Mouse (Mus musculus) limb, embryonic 15.5 days (tissue): ENCODE data around the gene Kdm8. TPM values are rescaled to one million over a fixed set of nuclear protein-coding genes. Genes with fewer than 3 reads are reported as not detected.
"Not testable (repeated sequence)": the region's sequence is repeated elsewhere in the genome, so short reads cannot be mapped to it uniquely, and the experiment has no call there.

Experiments used
- ATAC-seq: fragments of 200-750 bp; cut with Nextera tagmentation; 2 replicates; pipeline ENCODE4 v1.8.0; 2017; ENCODE audit warnings: low read depth, moderate TSS enrichment; ENCODE audit not compliant: insufficient number of reproducible peaks, low FRiP score, low TSS enrichment
- H3K27ac ChIP-seq: fragments of 300-500 bp; sonication (generic); 2 replicates; pipeline ENCODE4 v1.5.1; 2015; ENCODE audit warnings: moderate library complexity, mild to moderate bottlenecking, inconsistent platforms
- H3K27me3 ChIP-seq: fragments of 300-500 bp; sonication (generic); 2 replicates; pipeline ENCODE4 v1.6.1; 2015; ENCODE audit warnings: inconsistent platforms
- H3K36me3 ChIP-seq: fragments of 300-500 bp; sonication (generic); 2 replicates; pipeline ENCODE4 v1.6.1; 2015; ENCODE audit warnings: inconsistent platforms
- H3K4me1 ChIP-seq: fragments of 300-500 bp; sonication (generic); 2 replicates; pipeline ENCODE4 v1.6.1; 2015; ENCODE audit warnings: inconsistent platforms
- H3K4me2 ChIP-seq: fragments of 300-500 bp; sonication (generic); 2 replicates; pipeline ENCODE4 v1.6.1; 2015; ENCODE audit warnings: mild to moderate bottlenecking, inconsistent platforms
- H3K4me3 ChIP-seq: fragments of 300-500 bp; sonication (generic); 2 replicates; pipeline ENCODE4 v1.5.1; 2015; ENCODE audit warnings: mild to moderate bottlenecking, inconsistent platforms
- H3K9ac ChIP-seq: fragments of 300-500 bp; sonication (generic); 2 replicates; pipeline ENCODE4 v1.6.1; 2015; ENCODE audit warnings: inconsistent platforms
- H3K9me3 ChIP-seq: fragments of 300-500 bp; sonication (generic); 2 replicates; pipeline ENCODE4 v1.6.1; 2016; ENCODE audit warnings: inconsistent platforms
- WGBS: fragments of 180-500 bp; shearing (Covaris S2); methylation state at CpG from one replicate; pipeline ENCODE4 v1.1.7; 2015; 5-methylcytosine and 5-hydroxymethylcytosine counted together
- polyA plus RNA-seq: library from polyadenylated mRNA; unstranded; fragments of >200 nt; fragmentation: Nextera tagmentation; extraction: Ambion mirVana; gene quantifications from 2 replicates; pipeline ENCODE4 v1.2.1, GENCODE M21; 2015

The Kdm8 gene
- polyA plus RNA-seq, 1 experiment from 2014 or later = 9.1 TPM

DNA sequence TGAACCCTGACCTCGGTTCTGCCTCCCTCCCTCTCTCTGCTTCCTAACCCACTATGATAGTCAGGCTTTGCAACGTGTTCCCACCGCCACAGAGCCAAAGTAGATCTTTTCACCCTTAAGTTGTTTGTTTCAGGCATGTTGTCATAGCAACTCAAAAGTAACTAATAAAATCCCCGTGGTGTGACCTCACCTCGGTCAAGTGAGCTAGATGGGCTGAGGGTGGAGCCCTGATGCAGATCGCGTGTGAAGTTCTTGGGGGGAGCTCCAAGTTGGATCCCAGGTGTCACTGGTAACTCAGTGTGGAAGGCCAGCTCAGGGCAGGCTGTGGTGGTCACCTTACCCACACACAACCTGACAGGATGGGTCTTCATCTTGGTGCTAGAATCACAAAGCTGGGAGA, 16.1 kb upstream of the Kdm8 start:
- Histone ChIP-seq H3K4me1 (peaks cover 4% of the 10 kb centered on the region; the same call in 1 of the 2 replicates), H3K9ac (no peak overlapping the region), H3K4me3 (no peak overlapping the region), H3K9me3 (no peaks in the 10 kb centered on the region), H3K27ac (no peak overlapping the region), H3K36me3 (no peaks in the 10 kb centered on the region), H3K4me2 (no peak overlapping the region), H3K27me3 (no peaks in the 10 kb centered on the region)
- 68% methylated on average over 7 of the region's 7 CpGs for WGBS
- no peak for ATAC-seq

GRCm38 (mm10) chr7:125428816-125429500, 15.5 kb upstream of the Kdm8 start:
- not testable (repeated sequence) for H3K4me2 ChIP-seq, H3K36me3 ChIP-seq, H3K4me3 ChIP-seq, H3K27ac ChIP-seq, H3K9me3 ChIP-seq, H3K27me3 ChIP-seq, H3K4me1 ChIP-seq, ATAC-seq, H3K9ac ChIP-seq
- WGBS = 77% methylated on average over 5 of the region's 5 CpGs

- H3K27ac ChIP-seq = no peak overlapping the region
- no peaks in the 10 kb centered on the region for H3K9me3 ChIP-seq
- ATAC-seq = no peak
- H3K4me2 ChIP-seq = no peak overlapping the region
- no peaks in the 10 kb centered on the region for H3K36me3 ChIP-seq
- no peaks in the 10 kb centered on the region for H3K27me3 ChIP-seq
- no peak overlapping the region for H3K9ac ChIP-seq
- H3K4me1 ChIP-seq = peaks cover 6% of the 10 kb centered on the region
- H3K4me3 ChIP-seq = no peak overlapping the region
- 59% methylated on average over 7 of the region's 7 CpGs for WGBS
These were observed 14.2 kb upstream of the Kdm8 start for GRCm38 (mm10) chr7:125430170-125430842.

DNA sequence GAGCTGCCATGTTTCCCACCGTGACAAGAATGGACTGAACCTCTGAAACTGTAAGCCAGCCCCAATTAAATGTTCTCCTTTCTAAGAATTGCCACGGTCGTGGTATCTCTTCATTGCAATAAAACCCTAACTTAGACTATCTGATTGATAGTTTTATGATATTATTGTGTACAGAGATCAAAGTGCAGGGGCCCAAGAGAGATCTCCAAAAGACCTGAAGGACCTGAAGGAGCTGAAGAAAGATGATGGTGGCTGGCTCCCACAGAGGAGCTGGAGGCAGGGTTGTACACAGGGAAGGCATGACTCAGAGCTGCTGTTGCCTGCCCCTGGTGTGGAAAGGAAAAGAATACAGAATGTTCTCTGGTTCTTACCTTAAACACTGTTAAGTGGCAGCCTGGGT, 10.6 kb upstream of the Kdm8 start:
- H3K4me3 ChIP-seq = no peak overlapping the region
- no peak overlapping the region for H3K27ac ChIP-seq
- ATAC-seq = no peak
- peaks cover 3% of the 10 kb centered on the region; the same call in 1 of the 2 replicates for H3K4me1 ChIP-seq
- no peaks in the 10 kb centered on the region for H3K9me3 ChIP-seq
- no peak overlapping the region for H3K4me2 ChIP-seq
- no peak overlapping the region for H3K9ac ChIP-seq
- H3K36me3 ChIP-seq = no peaks in the 10 kb centered on the region
- no peaks in the 10 kb centered on the region for H3K27me3 ChIP-seq
- WGBS = 73% methylated on average over 3 of the region's 3 CpGs

GRCm38 (mm10) chr7:125434666-125435290, 9.7 kb upstream of the Kdm8 start:
- no peak overlapping the region for H3K27ac ChIP-seq
- no peak overlapping the region for H3K9ac ChIP-seq
- no peaks in the 10 kb centered on the region for H3K9me3 ChIP-seq

GRCm38 (mm10) chr7:125442323-125442722, 2.2 kb upstream of the Kdm8 start:
- Histone ChIP-seq H3K4me1 (peaks cover 10% of the 10 kb centered on the region; the same call in 1 of the 2 replicates), H3K9ac (no peak overlapping the region), H3K36me3 (0 out of 2 replicates have a peak, but pooled peaks cover 3% of the 10 kb centered on the region), H3K4me3 (no peak overlapping the region), H3K9me3 (no peaks in the 10 kb centered on the region), H3K4me2 (no peak overlapping the region), H3K27me3 (no peaks in the 10 kb centered on the region), H3K27ac (no peak overlapping the region)
- WGBS = 81% methylated on average over 4 of the region's 4 CpGs
- ATAC-seq = no peak

More at GRCm38 (mm10) chr7:125434666-125435290, 9.7 kb upstream of the Kdm8 start:
- ATAC-seq = no peak
- no peak overlapping the region for H3K4me3 ChIP-seq
- WGBS = 29% methylated on average over 8 of the region's 8 CpGs
- H3K4me2 ChIP-seq = no peak overlapping the region
- no peaks in the 10 kb centered on the region for H3K36me3 ChIP-seq
- H3K27me3 ChIP-seq = no peaks in the 10 kb centered on the region
- peaks cover 3% of the 10 kb centered on the region; the same call in 1 of the 2 replicates for H3K4me1 ChIP-seq

GRCm38 (mm10) chr7:125444076-125444463, 406 bp upstream of the Kdm8 start:
- peak overlapping the region; percentile 69 for H3K9ac ChIP-seq
- peak overlapping the region; percentile 67 for H3K4me3 ChIP-seq
- H3K4me2 ChIP-seq = peak overlapping the region; percentile 72
- no peaks in the 10 kb centered on the region for H3K27me3 ChIP-seq
- WGBS = 21% methylated on average over 10 of the region's 10 CpGs
- H3K9me3 ChIP-seq = no peaks in the 10 kb centered on the region
- H3K4me1 ChIP-seq = peaks cover 10% of the 10 kb centered on the region; the same call in 1 of the 2 replicates
- peak overlapping the region; percentile 99 for H3K27ac ChIP-seq
- 0 out of 2 replicates have a peak, but pooled peaks cover 3% of the 10 kb centered on the region for H3K36me3 ChIP-seq
- ATAC-seq = no peak

DNA sequence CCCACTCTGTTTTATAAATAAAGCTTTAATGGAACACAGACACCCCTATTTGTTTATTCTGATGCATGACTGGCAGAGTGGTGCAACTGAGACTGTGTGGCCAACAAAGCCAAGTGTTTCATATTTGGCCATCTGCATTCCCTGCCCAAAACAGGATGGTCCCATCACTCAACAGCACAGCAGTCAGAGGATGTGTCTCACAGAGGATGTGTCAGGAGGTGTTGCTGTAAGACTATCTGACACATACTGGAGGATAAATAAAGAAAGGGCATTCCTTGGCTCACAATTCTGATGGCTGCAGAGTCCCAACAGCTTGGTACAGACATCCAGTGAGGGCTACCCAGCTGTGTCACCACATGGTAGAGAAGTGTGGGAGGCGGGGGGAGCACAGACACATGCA, 6.2 kb downstream of the Kdm8 start:
- H3K4me2 ChIP-seq = no peak overlapping the region
- WGBS = 72% methylated on average over 1 of the region's 1 CpGs
- no peak for ATAC-seq
- no peak overlapping the region for H3K27ac ChIP-seq
- H3K4me3 ChIP-seq = no peak overlapping the region
- peaks cover 14% of the 10 kb centered on the region for H3K36me3 ChIP-seq
- H3K4me1 ChIP-seq = peaks cover under 1% of the 10 kb centered on the region; the same call in 1 of the 2 replicates
- no peaks in the 10 kb centered on the region for H3K27me3 ChIP-seq
- no peaks in the 10 kb centered on the region for H3K9me3 ChIP-seq
- no peak overlapping the region for H3K9ac ChIP-seq

DNA sequence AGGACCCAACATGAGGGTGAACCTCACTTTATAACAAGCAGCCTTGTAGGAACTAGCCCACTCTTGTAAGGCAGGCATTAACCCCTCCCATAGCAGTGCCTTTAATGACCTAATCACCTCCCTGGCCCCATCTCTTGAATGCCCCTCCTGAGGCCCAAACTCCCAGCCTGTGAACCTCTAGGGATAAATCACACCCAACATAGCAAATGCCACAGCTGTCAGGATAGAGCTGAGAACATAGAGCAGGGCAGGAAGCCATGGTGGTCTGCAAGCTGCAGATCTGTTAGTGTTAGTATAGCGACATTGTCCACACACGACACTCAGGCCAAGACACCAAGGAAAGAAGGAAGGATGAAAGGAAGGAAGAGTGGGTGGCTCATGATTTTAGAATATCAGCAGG, 6.6 kb downstream of the Kdm8 start:
- Histone ChIP-seq H3K27me3 (no peaks in the 10 kb centered on the region), H3K4me2 (no peak overlapping the region), H3K4me1 (no peaks in the 10 kb centered on the region), H3K27ac (no peak overlapping the region), H3K4me3 (no peak overlapping the region), H3K36me3 (peaks cover 18% of the 10 kb centered on the region), H3K9ac (no peak overlapping the region), H3K9me3 (no peaks in the 10 kb centered on the region)
- ATAC-seq = no peak
- WGBS = 71% methylated on average over 2 of the region's 2 CpGs

- H3K4me2 ChIP-seq = no peak overlapping the region
- no peaks in the 10 kb centered on the region for H3K27me3 ChIP-seq
- WGBS = 96% methylated on average over 4 of the region's 4 CpGs
- no peaks in the 10 kb centered on the region for H3K9me3 ChIP-seq
- peaks cover 25% of the 10 kb centered on the region for H3K36me3 ChIP-seq
- H3K9ac ChIP-seq = no peak overlapping the region
- no peak for ATAC-seq
- no peaks in the 10 kb centered on the region for H3K4me1 ChIP-seq
- H3K4me3 ChIP-seq = no peak overlapping the region
- H3K27ac ChIP-seq = no peak overlapping the region
These were observed 9.2 kb downstream of the Kdm8 start for GRCm38 (mm10) chr7:125453671-125454070.

DNA sequence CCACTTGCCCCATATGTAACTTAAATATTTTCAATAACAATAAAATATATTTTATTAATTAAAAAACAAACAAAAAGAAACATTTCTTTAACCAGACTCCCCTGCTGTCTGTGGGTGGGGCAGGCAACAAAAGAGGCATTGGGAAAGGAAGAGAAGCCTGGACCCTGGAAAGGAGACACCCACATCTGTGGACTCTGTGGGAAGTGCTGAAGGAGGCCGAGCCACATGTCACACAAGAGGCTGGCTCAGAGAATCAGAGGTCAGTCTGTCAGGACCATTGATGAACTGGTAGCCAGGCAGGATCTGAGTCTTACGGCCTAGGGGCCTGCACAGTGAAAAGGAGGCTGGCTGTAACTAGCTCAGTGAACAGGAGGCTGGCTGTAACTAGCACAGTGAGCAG, 17.7 kb downstream of the Kdm8 start:
- no peaks in the 10 kb centered on the region for H3K9me3 ChIP-seq

DNA sequence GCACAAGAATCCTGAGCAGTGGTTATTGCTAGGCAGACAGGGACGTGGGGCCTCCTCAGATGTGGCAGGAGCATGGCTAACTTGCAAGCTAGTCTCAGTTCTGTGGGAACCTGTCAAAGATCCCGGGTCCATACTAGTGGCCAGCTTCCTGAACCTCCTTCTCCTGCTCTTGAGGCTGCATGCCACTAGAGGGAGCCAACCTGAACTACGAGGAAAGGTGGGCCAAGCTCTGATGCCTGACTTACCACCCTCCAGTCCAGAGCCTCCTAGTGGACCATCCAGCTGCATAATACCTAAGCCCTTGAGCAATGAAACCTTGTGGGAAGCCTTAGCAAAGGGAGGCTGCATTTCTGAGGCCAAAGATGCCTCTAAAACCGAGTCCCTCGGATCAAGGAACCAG, 25.5 kb downstream of the Kdm8 start:
- 29% methylated on average over 5 of the region's 5 CpGs for WGBS
- Histone ChIP-seq H3K9ac (no peak overlapping the region), H3K27ac (no peak overlapping the region), H3K4me3 (no peak overlapping the region), H3K9me3 (no peaks in the 10 kb centered on the region), H3K27me3 (no peaks in the 10 kb centered on the region), H3K4me2 (no peak overlapping the region), H3K36me3 (peaks cover 58% of the 10 kb centered on the region), H3K4me1 (peaks cover 13% of the 10 kb centered on the region)
- no peak for ATAC-seq

More for the DNA sequence above, 17.7 kb downstream of the Kdm8 start:
- 52% methylated on average over 2 of the region's 2 CpGs for WGBS
- Histone ChIP-seq H3K4me3 (no peak overlapping the region), H3K27ac (no peak overlapping the region), H3K27me3 (no peaks in the 10 kb centered on the region), H3K9ac (no peak overlapping the region), H3K36me3 (peaks cover 39% of the 10 kb centered on the region), H3K4me2 (no peak overlapping the region), H3K4me1 (peaks cover 3% of the 10 kb centered on the region; the same call in 1 of the 2 replicates)
- no peak for ATAC-seq
